Mouse (Mus musculus) midbrain, embryonic 13.5 days (tissue): ENCODE results near the gene Ly86. TPM values are rescaled to one million over a fixed set of nuclear protein-coding genes. Genes with fewer than 3 reads are reported as not detected.

Experiments
- ATAC-seq: fragments of 200-750 bp; cut with Nextera tagmentation; 2 replicates; pipeline ENCODE4 v1.8.0; 2017; ENCODE audit warnings: mild to moderate bottlenecking, moderate TSS enrichment, moderate library complexity
- H3K27ac ChIP-seq: fragments of 300-500 bp; sonication (generic); 2 replicates; pipeline ENCODE4 v1.5.1; 2015; ENCODE audit warnings: inconsistent platforms, mild to moderate bottlenecking, moderate library complexity
- H3K27me3 ChIP-seq: fragments of 300-500 bp; sonication (generic); 2 replicates; pipeline ENCODE4 v1.6.1; 2015; ENCODE audit warnings: mild to moderate bottlenecking, inconsistent platforms
- H3K36me3 ChIP-seq: fragments of 300-500 bp; sonication (generic); 2 replicates; pipeline ENCODE4 v1.6.1; 2015; ENCODE audit warnings: mild to moderate bottlenecking, inconsistent platforms
- H3K4me1 ChIP-seq: fragments of 300-500 bp; sonication (generic); replicated peaks from 2 replicates; pipeline ENCODE4 v1.6.1; 2015; ENCODE audit warnings: inconsistent platforms
- H3K4me2 ChIP-seq: fragments of 300-500 bp; sonication (generic); replicated peaks from 2 replicates; pipeline ENCODE4 v1.6.1; 2015; ENCODE audit warnings: moderate library complexity, mild to moderate bottlenecking, inconsistent platforms
- H3K4me3 ChIP-seq: fragments of 300-500 bp; sonication (generic); replicated peaks from 2 replicates; pipeline ENCODE4 v1.5.1; 2015; ENCODE audit warnings: mild to moderate bottlenecking, inconsistent platforms
- H3K9ac ChIP-seq: fragments of 300-500 bp; sonication (generic); replicated peaks from 2 replicates; pipeline ENCODE4 v1.6.1; 2015; ENCODE audit warnings: mild to moderate bottlenecking, inconsistent platforms
- H3K9me3 ChIP-seq: fragments of 300-500 bp; sonication (generic); 2 replicates; pipeline ENCODE4 v1.6.1; 2016; ENCODE audit warnings: mild to moderate bottlenecking, inconsistent platforms
- WGBS: fragments of 180-500 bp; shearing (Covaris S2); methylation state at CpG from one replicate; pipeline ENCODE4 v1.1.7; 2015; 5-methylcytosine and 5-hydroxymethylcytosine counted together
- polyA plus RNA-seq: library from polyadenylated mRNA; unstranded; fragments of >200 nt; fragmentation: Nextera tagmentation; extraction: Ambion mirVana; gene quantifications from 2 replicates; pipeline ENCODE4 v1.2.1, GENCODE M21; 2015

The Ly86 gene
- polyA plus RNA-seq, 1 experiment from 2014 or later = 7.0 TPM

GRCm38 (mm10) chr13:37329747-37330146 lies 15.3 kb upstream of the Ly86 start:
- 78% methylated on average over 8 of the region's 8 CpGs for WGBS
- no peaks in the 10 kb centered on the region for H3K4me1 ChIP-seq

GRCm38 (mm10) chr13:37330971-37331370 lies 14.0 kb upstream of the Ly86 start:
- Histone ChIP-seq H3K4me1 (no peaks in the 10 kb centered on the region), H3K9me3 (no peaks in the 10 kb centered on the region), H3K27me3 (no peaks in the 10 kb centered on the region), H3K4me3 (no peak overlapping the region), H3K27ac (no peak overlapping the region), H3K4me2 (no peak overlapping the region), H3K9ac (no peak overlapping the region), H3K36me3 (no peaks in the 10 kb centered on the region)
- no peak for ATAC-seq
- WGBS = 86% methylated on average over 4 of the region's 4 CpGs

More at GRCm38 (mm10) chr13:37329747-37330146, 15.3 kb upstream of the Ly86 start:
- Histone ChIP-seq H3K27me3 (no peaks in the 10 kb centered on the region), H3K36me3 (no peaks in the 10 kb centered on the region), H3K9ac (no peak overlapping the region), H3K4me3 (no peak overlapping the region), H3K27ac (no peak overlapping the region), H3K9me3 (no peaks in the 10 kb centered on the region), H3K4me2 (no peak overlapping the region)
- no peak for ATAC-seq

- Histone ChIP-seq H3K4me3 (no peak overlapping the region), H3K9me3 (no peaks in the 10 kb centered on the region), H3K4me1 (no peaks in the 10 kb centered on the region), H3K27me3 (no peaks in the 10 kb centered on the region), H3K9ac (no peak overlapping the region), H3K36me3 (no peaks in the 10 kb centered on the region), H3K27ac (no peak overlapping the region), H3K4me2 (no peak overlapping the region)
- 87% methylated on average over 4 of the region's 4 CpGs for WGBS
- no peak for ATAC-seq
Observed at GRCm38 (mm10) chr13:37332779-37333543, 12.0 kb upstream of the Ly86 start.

DNA sequence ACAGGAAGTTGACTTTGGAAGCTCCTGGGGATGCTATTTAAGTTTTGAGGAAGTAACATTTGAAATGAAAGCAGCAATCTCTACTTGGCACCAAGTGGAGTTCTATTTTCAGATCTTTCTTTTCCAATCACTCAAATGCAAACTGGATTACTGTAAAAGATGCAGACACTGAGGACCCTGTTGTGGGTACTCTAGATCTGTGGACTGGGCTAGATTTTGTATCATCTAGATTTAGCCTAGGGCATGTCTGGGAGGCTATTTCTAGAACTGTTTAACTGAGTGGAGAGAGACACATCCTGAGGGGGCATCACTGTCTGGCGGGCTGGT lies 11.5 kb upstream of the Ly86 start:
- Histone ChIP-seq H3K4me1 (no peaks in the 10 kb centered on the region), H3K27ac (no peak overlapping the region), H3K27me3 (no peaks in the 10 kb centered on the region), H3K9me3 (no peaks in the 10 kb centered on the region), H3K4me2 (no peak overlapping the region), H3K36me3 (no peaks in the 10 kb centered on the region), H3K4me3 (no peak overlapping the region), H3K9ac (no peak overlapping the region)
- no peak for ATAC-seq
- WGBS = 93% methylated on average over 1 of the region's 1 CpGs

DNA sequence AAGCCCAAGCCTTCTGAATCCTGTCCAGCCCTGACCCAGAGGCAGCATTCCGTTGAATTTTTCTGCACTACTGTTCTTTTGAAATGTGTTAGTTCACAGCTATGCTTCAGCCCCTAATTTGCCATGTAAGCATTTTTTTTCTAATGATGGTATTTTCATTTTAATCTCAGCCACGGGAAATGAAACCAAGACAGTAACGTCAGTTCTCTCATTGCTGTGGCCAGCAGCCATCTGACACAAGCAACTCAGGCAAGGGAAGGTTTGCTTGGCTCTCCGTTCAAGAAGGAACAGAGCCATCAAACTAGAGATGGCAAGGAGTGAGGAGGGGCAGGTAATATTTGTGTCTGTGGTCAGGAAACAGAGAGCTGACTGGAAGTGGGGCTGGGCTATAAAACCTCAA lies 7.7 kb upstream of the Ly86 start:
- no peak overlapping the region for H3K27ac ChIP-seq
- no peaks in the 10 kb centered on the region for H3K36me3 ChIP-seq
- H3K4me3 ChIP-seq = no peak overlapping the region
- H3K9ac ChIP-seq = no peak overlapping the region
- H3K4me2 ChIP-seq = no peak overlapping the region
- no peaks in the 10 kb centered on the region for H3K27me3 ChIP-seq
- ATAC-seq = no peak
- WGBS = 89% methylated on average over 4 of the region's 4 CpGs
- no peaks in the 10 kb centered on the region for H3K9me3 ChIP-seq
- no peaks in the 10 kb centered on the region for H3K4me1 ChIP-seq

DNA sequence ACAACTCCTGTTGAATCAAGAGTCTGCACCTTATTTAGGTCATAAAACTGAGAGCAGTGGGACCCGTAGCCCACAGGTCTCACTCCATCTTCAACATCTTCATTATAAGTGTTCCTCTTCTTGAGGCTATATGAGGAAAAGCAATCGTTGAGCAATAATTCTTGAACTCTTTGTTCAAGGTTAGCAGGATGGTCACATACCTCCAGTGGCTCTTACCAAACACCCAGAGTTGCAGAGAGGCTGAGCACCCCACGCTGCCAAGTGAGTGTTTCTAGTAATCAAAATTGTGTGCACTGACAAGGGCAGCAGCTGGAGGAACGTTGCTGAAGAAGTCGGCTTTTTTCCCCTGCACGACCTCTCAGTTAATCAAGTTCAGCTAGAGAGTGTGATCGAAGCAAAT lies 7.1 kb upstream of the Ly86 start:
- no peak for ATAC-seq
- Histone ChIP-seq H3K4me3 (no peak overlapping the region), H3K27me3 (no peaks in the 10 kb centered on the region), H3K27ac (no peak overlapping the region), H3K9me3 (no peaks in the 10 kb centered on the region), H3K36me3 (no peaks in the 10 kb centered on the region), H3K9ac (no peak overlapping the region), H3K4me1 (no peaks in the 10 kb centered on the region), H3K4me2 (no peak overlapping the region)
- WGBS = 84% methylated on average over 7 of the region's 7 CpGs

GRCm38 (mm10) chr13:37342804-37343203 lies 2.2 kb upstream of the Ly86 start:
- Histone ChIP-seq H3K27ac (no peak overlapping the region), H3K27me3 (no peaks in the 10 kb centered on the region), H3K9me3 (no peaks in the 10 kb centered on the region), H3K9ac (no peak overlapping the region), H3K36me3 (no peaks in the 10 kb centered on the region), H3K4me2 (no peak overlapping the region), H3K4me3 (no peak overlapping the region), H3K4me1 (no peaks in the 10 kb centered on the region)
- 94% methylated on average over 1 of the region's 1 CpGs for WGBS
- ATAC-seq = no peak

GRCm38 (mm10) chr13:37345823-37346222 lies 815 bp downstream of the Ly86 start:
- Histone ChIP-seq H3K4me3 (no peak overlapping the region), H3K27me3 (no peaks in the 10 kb centered on the region), H3K4me1 (no peaks in the 10 kb centered on the region), H3K9me3 (no peaks in the 10 kb centered on the region), H3K27ac (no peak overlapping the region), H3K36me3 (no peaks in the 10 kb centered on the region), H3K9ac (no peak overlapping the region), H3K4me2 (no peak overlapping the region)
- no peak for ATAC-seq
- WGBS = 90% methylated on average over 10 of the region's 10 CpGs

GRCm38 (mm10) chr13:37347871-37348595 lies 3.0 kb downstream of the Ly86 start:
- WGBS = 87% methylated on average over 8 of the region's 8 CpGs
- Histone ChIP-seq H3K4me2 (no peak overlapping the region), H3K4me1 (no peaks in the 10 kb centered on the region), H3K9ac (no peak overlapping the region), H3K9me3 (no peaks in the 10 kb centered on the region), H3K27ac (no peak overlapping the region), H3K27me3 (no peaks in the 10 kb centered on the region), H3K36me3 (no peaks in the 10 kb centered on the region), H3K4me3 (no peak overlapping the region)
- no peak for ATAC-seq

GRCm38 (mm10) chr13:37349051-37349450 lies 4.0 kb downstream of the Ly86 start:
- H3K27ac ChIP-seq = no peak overlapping the region
- no peaks in the 10 kb centered on the region for H3K36me3 ChIP-seq
- no peaks in the 10 kb centered on the region for H3K27me3 ChIP-seq
- no peak overlapping the region for H3K4me2 ChIP-seq
- no peak overlapping the region for H3K9ac ChIP-seq
- 85% methylated on average over 5 of the region's 5 CpGs for WGBS
- no peak for ATAC-seq
- H3K4me1 ChIP-seq = no peaks in the 10 kb centered on the region
- no peaks in the 10 kb centered on the region for H3K9me3 ChIP-seq
- no peak overlapping the region for H3K4me3 ChIP-seq

DNA sequence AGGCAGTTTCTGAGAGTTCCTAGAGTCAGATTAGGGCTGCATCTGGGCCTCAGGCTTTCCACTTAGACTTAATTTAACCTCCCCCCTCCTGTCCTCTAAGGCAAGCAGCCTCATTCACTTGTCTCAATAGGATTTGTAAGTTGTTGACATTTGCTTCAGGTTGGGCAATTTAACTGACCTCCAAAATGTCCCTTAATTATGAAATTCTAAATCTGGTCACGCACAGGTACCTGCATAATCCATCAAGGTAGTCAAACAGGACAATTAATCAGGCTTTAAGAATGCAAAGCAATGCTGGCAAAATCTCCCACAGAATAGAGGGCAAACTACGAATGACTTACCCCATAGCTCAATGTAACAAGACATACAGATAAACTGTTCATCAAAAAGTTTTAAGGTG lies 8.0 kb downstream of the Ly86 start:
- Histone ChIP-seq H3K9ac (no peak overlapping the region), H3K27me3 (no peaks in the 10 kb centered on the region), H3K4me2 (no peak overlapping the region), H3K36me3 (no peaks in the 10 kb centered on the region), H3K9me3 (no peaks in the 10 kb centered on the region), H3K4me1 (no peaks in the 10 kb centered on the region), H3K27ac (no peak overlapping the region), H3K4me3 (no peak overlapping the region)
- WGBS = 72% methylated on average over 2 of the region's 2 CpGs
- ATAC-seq = no peak

DNA sequence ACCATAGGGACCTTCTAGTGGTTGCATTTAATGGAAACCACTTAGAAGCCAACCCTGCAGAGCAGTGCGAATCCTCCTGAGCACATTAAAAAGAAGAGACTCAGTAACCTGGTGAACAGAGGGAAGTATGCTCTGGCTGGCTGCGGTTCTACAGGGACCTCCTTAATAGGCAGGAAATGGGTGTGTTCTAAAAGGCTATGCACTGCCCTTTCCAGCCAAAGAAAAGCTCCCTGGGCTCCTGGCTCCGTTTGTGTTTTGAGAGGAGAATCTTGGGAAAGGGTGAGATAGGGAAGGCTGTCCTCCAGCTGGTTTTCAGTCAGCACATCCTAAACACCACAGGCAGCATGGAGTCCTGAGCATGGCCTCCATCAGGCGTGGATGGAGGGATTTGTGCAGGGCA lies 8.9 kb downstream of the Ly86 start:
- H3K4me2 ChIP-seq = no peak overlapping the region
- H3K9me3 ChIP-seq = no peaks in the 10 kb centered on the region
- H3K4me3 ChIP-seq = no peak overlapping the region
- no peaks in the 10 kb centered on the region for H3K27me3 ChIP-seq
- no peak for ATAC-seq
- WGBS = 73% methylated on average over 4 of the region's 4 CpGs
- no peak overlapping the region for H3K9ac ChIP-seq
- no peak overlapping the region for H3K27ac ChIP-seq
- H3K4me1 ChIP-seq = no peaks in the 10 kb centered on the region
- H3K36me3 ChIP-seq = no peaks in the 10 kb centered on the region

DNA sequence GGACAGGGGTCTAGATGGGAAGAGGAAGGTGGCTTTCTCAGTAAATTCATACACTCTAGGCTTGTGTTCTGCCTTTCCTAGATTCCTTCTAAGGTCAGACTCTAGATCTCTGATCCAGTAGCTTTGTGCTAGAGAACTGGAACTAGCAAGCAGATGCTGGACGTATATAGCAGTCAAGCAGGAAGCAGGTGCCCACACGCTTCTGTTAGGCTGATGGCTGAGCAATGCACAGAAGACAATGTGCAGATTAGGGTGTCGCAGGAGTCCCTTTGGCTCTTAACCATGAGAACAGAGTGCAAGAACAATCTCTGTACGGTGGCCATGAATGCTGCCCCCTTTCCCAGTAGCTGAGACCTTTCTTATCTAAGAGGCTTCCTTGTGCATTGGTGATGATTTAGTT lies 9.4 kb downstream of the Ly86 start:
- no peaks in the 10 kb centered on the region for H3K27me3 ChIP-seq
- H3K9me3 ChIP-seq = no peaks in the 10 kb centered on the region
- H3K9ac ChIP-seq = no peak overlapping the region
- H3K4me1 ChIP-seq = no peaks in the 10 kb centered on the region
- WGBS = 92% methylated on average over 4 of the region's 4 CpGs
- no peak overlapping the region for H3K4me2 ChIP-seq
- H3K36me3 ChIP-seq = no peaks in the 10 kb centered on the region
- no peak overlapping the region for H3K4me3 ChIP-seq
- no peak overlapping the region for H3K27ac ChIP-seq
- ATAC-seq = no peak
